Mouse (Mus musculus): ENCODE results near the gene Gpbar1.

- TF ChIP-seq POLR2A (IDR thresholded peaks at IDR 0.05; ENCODE audit: low read depth, low read length), result no peak
- no peak for TF ChIP-seq CTCF (IDR thresholded peaks at IDR 0.05; ENCODE audit: extremely low read depth, insufficient read depth, insufficient read length, insufficient replicate concordance)
Measured at GRCm38 (mm10) chr1:74278988-74279387, 638 bp downstream of the Gpbar1 start.
